Mouse (Mus musculus) frontal cortex, postnatal 25 days (tissue): Measurements from ENCODE around the gene AL731706.1.
"Not testable (repeated sequence)": the region's sequence is repeated elsewhere in the genome, so short reads cannot be mapped to it uniquely, and the experiment has no call there.

Experiments
- DNase-seq, 2 experiments: peaks; one replicate each; pipeline ENCODE4 v3.0.0; 2022; ENCODE audit warnings: low spot score in 2 of 2

The AL731706.1 gene

DNA sequence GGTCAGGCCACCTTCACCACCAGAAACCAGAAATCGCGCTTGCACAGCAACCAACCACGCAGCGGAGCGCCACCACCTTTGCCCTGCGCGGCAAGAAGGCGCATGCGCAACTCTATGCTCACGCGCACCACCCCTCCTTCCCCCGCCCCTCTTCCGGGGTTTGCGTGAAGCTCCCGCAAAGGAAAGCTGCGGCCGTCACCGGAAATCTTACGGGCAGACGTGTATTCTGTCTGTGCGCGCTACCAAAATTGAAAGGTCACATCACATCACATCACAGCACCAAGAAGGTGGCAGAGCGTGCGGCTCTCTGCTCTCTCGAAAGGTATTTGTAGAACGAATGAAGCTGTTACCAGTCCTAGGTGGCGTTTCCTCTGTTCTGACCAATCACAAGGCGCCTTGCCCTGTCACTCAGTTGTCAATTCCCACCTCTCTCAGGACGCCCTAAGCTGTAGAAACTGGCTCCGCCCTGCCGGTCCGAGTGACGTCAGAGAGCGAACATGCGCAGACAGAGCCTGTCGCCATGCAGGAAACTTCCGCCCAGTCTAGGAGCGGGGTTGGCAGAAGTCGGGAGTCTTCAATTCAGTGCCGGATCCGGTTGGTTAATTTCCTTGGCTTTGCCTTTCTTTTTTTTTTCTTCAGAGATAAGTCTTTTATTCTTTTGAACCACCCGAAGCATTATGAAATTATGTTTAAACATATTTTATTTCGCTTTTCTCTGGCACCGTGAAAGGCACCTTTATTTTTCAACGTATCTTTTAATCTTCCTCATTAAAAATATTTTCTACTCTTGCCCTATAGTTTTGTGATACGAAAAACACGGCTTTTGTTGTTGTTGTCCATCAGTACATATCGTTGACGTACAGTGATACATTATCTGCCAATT, at the start of gene AL731706.1, which contains the start of the genes Slx4ip and Mkks:
AL731706.1 (minus strand) TSS at position 322 of the 883 bp plus-strand sequence.
Slx4ip (plus strand) TSS at position 151 of the 883 bp plus-strand sequence.
Mkks (minus strand) TSS at position 322 of the 883 bp plus-strand sequence.
- DNase-seq, result peak; percentile 97

DNA sequence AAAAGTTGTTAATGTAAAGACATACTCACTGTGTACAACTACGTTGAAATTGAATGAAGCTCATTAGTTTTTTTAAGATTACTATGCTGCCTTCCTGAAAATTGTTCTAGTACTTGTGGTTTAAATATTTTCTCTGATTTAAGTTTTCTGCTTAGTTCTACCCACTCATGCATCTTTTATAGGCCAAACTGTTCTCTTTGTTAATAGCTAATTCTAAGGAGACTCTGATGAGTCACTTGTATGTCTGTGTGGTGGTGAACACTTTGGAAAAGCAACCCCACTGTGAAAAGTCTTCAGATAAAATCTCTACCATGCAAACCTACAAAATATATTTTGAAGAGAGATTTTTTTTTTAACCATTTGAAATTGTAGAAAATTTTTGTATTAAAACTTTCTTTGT, 47.1 kb upstream of the AL731706.1 start:
- no peak for DNase-seq

DNA sequence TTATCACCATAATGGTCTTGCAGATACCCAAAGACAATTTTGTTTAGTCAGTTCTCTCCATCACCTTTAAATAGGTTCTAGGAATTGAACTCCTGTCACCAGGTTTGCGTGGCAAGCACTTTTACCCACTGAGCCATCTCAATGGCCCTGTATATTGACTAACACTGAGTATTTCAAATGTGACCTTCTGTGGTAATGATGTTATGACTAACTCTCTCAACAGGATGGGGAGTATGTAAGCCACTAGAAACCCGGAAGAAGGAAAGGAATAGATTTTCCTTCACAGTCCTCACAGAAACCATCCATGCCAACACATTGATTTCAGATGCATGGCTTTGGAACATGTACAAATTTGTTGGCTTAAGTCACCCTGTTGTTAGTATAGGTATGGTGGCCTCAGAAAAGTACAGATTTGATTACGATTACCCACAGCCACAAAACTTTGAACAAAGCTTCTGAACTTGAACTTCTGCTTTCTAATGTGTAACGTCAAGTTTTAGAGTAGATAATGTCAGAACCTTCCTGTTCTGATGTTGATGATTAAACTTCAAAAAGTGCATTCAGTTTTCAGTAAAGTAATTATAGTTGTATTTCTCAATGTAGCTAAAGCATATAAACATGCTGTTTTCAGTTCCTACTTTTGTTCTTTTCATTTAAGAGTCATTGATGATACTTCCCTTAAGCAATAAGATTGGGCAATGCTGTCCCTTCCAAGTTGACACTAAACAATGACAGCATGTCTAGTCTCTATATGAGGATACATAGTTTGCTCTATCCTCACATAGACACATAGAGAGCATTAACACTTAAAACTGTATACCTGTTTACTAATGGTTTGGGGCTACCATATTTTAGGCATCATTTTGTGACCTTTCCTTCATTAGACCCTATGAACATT, 45.5 kb upstream of the AL731706.1 start:
- DNase-seq, result no peak

DNA sequence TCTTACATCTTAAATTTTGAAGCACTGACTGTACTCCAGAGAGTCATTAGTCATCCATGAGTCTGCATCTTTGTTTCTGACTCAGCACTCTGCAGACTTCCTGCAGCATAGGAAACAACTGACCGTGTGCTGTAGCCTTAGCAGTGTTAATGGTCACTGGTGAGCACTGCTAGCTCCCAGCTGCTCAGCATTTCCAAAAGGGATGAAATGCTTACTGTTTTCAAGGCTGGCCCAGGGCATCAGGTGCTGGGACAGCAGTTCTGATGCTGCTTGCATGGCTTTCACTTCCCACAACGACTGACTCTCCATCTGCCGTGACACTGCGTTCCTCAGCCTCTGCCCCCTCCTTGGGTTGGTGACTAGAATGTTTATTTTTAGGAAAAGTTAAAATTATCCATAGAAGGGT, 29.8 kb upstream of the AL731706.1 start:
- DNase-seq, result peak in 1 of 2 experiments; percentile 13

DNA sequence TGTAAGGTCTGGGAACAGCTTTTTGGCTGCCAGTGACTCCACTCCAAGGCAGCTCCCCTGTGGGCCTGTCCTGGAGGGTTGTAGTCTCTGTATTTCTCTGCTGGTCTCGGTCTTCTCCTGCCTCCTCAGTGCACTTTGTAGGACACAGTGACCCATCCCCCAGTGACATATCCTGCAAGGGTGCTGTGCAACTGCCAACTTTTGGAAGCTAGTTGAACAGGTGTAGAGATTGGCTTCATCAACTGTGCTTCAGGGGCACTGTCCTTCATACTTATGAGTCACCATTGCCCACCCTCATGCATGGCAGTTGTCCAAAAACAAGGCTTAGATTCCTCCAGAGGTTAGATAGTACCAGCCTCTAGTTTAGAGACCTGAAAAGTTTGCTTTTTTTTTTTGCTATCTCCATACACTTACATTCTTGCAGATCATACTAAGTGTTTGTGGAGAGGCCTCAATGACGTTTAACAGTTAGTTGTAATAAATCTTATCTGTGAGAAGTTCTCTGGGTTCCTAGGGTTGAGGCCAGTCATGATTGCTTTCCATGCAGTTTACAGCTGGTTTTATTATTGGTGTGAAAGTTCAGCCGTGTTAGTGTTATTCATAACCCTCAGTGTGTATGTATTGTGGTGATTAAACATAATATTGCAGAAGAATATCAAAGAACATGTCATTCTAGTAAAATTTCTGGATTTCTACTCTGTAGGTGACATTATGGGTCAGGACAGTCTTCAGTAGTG, 29.2 kb upstream of the AL731706.1 start:
- no peak for DNase-seq

DNA sequence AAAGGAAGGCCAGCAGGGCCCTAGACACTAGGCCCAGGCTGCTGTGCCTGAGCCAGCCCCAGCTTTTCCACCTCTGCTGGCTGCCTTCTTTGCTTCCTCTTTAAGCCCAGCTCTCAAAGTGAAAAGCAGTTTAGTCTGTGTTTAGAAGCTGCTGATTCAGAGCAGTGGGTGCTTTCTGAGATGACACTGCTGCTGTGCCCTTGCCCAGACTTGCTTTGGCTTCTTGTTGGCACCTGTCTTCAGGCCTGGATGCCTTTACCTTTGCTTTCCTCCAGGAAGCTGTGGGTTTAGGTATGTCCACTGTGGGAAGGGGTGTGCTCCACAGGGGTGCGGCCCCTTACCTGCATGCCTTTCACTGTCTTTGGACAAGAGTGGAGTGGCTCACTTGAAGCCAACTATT, 28.2 kb upstream of the AL731706.1 start:
- no peak for DNase-seq

DNA sequence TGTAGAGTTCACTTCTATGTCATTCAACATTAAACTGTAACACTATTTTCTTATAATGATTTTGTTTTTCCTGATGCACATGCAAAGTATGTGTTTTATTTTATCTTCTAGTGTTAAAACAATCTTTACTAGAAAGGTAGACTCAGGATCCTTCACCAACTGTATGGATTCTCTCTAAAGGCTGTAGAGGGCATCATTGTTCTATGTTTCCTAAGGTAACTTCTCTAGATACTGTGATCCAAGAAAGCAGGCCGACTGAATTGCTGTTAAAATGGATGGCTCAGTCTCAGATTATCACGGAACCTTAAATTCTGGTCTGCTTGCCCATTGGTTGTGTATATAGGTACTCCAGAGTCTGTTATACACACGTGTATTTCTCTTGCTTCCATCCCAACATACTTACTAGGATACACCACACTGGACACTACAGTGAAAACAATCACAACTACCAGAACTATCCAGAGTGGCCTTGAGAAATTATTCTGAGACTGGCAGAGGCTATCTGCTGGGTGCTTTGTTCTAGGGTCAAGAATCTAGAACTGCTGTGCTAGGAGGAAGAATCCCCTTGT, 23.2 kb upstream of the AL731706.1 start:
- no peak for DNase-seq

DNA sequence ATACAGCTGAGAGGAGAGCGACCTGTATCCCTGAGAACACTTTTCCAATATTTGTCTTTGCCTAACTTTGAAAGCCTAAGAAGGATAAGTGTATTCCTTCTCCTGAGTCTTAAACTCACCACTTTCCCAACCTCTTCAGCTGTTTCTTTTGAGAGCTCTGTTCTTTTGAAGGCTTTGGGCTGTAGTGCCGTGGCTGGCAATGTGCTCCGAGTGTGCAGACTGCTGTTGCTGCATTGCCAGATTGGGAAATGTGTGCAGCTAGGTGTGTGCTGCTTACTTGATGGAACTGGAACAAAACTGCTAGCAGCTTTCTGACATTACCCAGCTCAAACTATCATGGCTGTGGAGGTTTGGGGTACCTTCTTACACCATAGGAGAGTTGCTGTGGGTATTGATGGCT, 21.8 kb upstream of the AL731706.1 start:
- DNase-seq, result no peak

DNA sequence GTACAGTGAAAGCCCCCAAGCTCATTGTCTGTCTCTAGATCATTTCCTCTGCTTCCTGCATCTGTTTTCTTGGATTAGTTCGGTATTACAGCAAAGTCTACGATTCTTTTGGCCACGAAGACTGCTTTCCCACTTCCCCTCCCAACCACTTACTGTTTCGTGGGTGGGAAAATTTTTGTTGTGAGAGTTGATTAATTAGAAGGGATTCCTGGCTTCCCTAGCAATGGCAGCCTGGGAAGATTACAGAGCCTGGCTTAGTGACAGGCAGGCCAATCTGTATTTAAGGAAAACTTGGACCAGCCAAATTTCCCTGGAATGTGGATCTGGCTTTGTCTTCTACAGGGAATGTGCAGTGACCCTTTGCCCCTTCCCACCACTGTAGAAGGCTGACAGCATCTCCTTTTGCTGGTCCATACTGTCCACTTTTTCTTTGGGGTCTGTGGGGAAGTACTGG, 20.8 kb upstream of the AL731706.1 start:
- no peak for DNase-seq

DNA sequence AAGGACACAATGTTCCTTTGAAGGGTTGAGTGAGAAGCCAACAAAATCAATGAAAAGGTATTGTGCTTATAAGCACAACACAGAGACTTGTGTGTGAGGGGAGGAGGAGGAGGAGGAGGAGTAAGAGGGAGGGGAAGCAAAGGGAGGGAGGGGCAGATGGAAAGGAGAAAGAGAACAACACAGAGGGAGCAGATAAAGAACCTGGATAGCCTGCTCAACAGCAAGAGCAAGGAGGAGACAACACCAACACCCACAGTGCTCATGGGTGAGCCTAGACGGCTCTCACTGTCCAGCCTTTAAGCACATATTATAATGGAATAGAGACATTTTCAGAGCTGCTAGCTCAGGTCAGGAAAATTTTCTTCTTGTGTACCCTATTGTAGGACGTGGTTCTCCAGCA, 18.1 kb upstream of the AL731706.1 start:
- no peak for DNase-seq

DNA sequence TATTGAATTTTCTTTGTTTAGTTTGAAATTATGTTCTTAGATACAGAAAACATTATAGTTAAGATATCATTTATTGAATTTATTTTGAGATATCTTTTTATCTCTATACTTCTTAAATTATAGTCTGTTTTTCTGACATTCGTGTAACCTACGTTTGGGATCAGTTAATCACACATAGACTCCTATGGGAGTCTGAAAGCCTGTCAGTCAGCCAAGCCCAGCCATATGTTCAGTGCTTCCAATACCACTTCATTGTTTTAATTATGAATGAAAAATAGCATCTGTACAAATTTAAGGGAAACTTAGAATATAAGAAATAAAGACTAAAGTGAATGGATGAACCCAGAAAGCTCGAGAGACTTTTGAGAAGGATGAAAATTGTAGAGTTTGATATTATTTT, 17.4 kb upstream of the AL731706.1 start:
- DNase-seq, result no peak

DNA sequence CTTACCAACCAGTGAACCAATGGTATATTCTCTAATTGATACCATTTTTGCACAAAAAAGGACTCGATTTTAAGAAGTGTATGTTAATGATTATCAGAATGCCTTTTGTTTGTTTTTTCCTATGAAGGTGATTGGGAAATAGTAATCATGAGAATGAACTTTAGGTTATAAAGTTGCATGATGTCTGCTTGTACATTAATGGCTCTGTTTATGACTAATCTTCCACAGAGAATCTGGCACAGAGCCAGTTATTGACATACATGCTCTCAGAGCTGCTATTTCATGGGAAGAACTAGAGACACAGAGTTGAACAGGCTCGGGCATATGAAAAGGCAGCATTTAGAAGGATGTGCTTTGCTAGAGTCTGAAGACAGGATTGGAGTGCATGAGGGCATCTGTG, 4.9 kb upstream of the AL731706.1 start:
- no peak for DNase-seq

DNA sequence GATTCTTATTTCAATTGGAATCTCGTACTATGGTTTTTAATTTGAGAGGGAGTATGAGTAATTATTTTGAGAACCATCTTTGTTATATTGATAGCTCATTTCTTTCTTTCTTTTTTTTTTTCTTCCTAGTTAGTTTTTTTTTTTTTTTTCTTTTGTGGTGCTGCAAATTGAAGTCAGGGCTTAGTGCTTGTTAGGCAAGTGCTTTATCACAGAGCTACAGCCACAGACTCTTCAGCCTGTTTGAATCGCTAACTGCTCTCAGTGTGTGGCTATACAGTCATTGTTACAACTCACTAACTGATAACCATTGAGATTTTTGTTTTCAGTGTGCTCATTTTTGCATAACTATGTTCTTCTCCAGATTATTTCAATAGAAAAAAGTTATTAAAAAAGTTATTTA, 3.3 kb upstream of the AL731706.1 start:
- DNase-seq, result no peak

DNA sequence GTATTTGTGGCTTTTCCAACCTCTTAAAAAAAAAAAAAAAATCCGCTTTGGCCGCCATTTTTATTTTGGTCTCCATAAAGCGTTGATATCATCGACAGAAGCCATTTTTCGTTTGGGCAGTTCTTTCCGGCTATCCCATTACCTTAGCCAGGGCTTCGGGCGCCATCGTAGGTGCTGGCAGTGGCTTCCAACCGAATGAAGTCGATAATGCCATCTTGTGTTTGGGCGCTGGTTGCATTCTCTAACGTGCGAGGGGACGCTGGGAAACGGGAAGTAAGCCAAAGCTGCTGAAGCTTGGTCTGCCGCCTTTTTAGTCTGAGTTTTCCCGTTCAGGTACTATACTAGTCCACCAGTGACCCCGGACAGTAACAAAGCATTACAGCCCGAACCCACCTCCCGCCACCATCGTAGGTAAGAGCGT, 772 bp upstream of the AL731706.1 start:
- DNase-seq, result peak; percentile 93 to 96

DNA sequence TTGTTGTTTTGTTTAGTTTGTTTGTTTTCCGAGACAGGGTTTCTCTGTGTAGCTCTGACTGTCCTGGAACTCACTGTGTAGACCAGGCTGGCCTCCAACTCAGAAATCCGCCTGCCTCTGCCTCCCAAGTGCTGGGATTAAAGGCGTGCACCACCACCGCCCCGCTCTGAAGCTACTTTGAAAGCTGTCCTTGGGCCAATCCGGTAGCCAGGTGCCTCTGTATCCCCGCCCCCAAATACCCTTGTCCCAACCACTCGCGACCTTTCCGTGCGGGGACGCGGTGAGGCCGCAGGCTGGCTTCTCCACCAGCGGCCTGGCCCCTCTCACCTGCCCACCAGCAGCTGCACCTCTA, 497 bp downstream of the AL731706.1 start:
- DNase-seq, result not testable (repeated sequence)

DNA sequence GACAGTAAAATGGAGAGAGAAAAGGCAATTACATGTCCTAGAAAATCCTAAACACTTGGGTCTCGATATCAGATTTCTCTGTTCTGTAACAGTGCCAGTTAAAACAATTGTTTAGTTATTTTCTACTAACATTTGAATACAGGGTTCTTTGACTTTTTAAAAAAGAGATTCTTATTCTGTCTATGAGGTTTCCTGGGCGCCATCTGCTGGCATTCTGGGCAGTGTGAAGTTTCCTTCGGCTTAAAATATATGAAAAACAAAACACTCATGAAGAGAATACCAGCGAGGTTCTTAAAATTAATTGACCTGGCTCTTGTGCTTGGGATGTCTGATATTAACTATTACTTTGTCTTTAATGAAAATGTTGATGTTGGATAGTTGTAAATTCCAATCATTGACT, 4.3 kb downstream of the AL731706.1 start:
- DNase-seq, result peak; percentile 25 to 26

DNA sequence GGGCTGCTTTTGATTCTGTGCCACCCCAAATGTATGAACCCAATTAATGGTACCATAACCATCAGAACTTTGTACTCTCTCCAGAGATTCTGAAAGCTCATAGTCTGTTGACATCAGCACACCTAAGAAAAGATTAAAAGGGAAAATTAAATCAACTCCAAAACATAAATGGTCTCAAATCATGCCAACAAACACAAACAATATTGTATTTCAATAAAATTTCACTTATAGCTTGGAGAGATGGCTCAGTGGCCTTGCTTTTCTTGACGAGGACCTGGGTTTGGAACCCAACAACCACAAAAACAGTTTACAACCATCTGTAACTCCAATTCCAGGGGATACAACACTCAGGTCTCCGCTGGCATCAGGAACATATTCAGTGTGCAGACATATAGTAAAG, 5.6 kb downstream of the AL731706.1 start, which contains the start of gene AL731706.2:
AL731706.2 (minus strand) TSS at position 101 of the 400 bp plus-strand sequence.
- DNase-seq, result no peak

DNA sequence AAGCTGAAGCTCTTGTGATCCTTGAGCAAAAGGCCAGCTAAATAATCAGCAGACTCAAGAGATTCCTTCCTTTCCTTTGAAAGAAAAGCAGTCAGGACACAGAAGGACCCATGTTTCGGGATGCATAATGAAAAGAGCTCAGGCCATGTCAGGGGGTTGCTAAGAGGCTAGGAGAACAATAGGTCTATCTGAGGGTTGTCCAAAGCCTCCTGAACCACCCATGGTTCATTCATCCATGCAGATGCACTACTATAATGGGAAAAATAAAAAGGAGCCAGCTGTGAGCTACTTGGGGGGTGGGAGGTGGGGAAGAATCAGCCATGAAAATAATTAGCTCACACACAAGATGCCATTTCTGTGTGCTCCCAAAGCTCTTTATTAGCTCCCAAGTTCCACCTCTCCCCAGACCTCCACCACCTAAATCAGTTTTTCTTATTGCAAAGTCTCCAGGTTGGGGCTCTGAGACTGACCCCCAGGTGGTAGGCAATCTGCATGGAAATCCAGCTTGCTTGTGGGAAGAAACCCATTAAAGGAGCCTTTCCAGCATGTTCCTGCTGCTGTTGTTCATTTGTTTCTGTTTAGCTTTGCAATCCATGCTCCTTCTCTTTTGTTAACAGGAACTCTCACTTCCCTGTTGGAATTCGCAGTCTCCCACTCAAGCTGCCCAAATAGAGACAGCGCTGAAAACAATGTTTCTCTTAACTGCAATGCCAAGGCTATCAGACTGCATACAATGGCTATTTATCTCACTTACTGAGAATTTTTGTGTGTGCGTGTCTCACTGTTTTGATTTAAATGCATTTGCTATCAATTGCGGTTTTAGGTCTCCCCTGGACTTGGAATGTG, 36.4 kb downstream of the AL731706.1 start:
- DNase-seq, result no peak

DNA sequence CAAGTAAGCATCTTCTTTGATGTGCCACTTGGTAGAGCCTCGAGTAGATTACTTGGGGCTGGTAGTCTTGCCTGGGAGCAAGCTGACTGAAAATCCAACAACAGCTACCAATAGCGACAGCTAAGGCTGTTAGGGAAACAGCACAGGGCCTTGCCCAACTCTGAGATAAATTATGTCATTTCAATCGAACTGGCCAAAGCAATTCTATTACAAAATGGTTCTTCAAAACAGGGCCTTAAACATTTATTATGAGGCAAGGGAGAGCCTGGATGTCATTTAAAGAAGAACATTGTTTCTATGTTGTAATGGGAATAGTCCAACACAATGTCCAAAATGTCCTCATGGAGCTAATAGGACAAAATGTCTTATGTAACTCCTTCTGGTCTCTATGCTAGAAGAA, 40.8 kb downstream of the AL731706.1 start:
- no peak for DNase-seq

DNA sequence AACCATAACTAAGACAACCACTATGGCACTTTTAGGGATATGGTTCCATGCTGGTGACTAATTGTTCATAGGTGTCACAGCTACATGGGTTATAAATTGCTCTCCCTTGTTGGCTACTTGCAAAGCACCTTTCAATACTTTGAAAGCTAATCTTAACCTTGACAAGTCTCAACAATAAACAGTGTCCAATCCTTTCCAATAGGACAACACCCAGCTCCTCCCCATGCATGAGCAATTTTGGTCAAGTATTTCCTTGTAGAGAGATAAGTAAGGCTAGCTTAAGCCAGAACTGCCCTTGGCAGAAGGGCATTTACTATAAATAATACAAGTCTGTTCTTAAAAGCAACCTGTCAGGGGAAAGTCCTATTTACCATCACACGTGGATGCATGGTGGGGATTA, 53.2 kb downstream of the AL731706.1 start:
- DNase-seq, result no peak
